Mouse (Mus musculus) adrenal gland, adult 2 months (tissue): ENCODE data around the gene Smurf1. TPM values are rescaled to one million over a fixed set of nuclear protein-coding genes. Genes with fewer than 3 reads are reported as not detected.

Source experiments
- DNase-seq: peaks from one replicate; pipeline ENCODE4 v3.0.0; 2021
- polyA plus RNA-seq: library from polyadenylated mRNA; depleted of rRNA; stranded (reverse); fragments of >200 nt; gene quantifications from 2 replicates; pipeline ENCODE4 v1.2.3, GENCODE M21; 2012
- total RNA-seq, 2 experiments: library from RNA; stranded (reverse); gene quantifications; 2 replicates each; pipeline ENCODE4 v1.2.3; 2021

Gene Smurf1
- total and polyA plus RNA-seq, 3 experiments: 18.6 to 21.6 (median 19.5) TPM

- DNase-seq: no peak
Measured at GRCm38 (mm10) chr5:144958271-144958670, 7.4 kb downstream of the Smurf1 start.

GRCm38 (mm10) chr5:144954432-144954831, 11.2 kb downstream of the Smurf1 start:
- no peak for DNase-seq

- no peak for DNase-seq
Measured at GRCm38 (mm10) chr5:144952592-144952991, 13.1 kb downstream of the Smurf1 start.

GRCm38 (mm10) chr5:144950428-144951051, 15.1 kb downstream of the Smurf1 start:
- no peak for DNase-seq

GRCm38 (mm10) chr5:144949856-144950255, 15.8 kb downstream of the Smurf1 start:
- DNase-seq: no peak

- no peak for DNase-seq
Measured at GRCm38 (mm10) chr5:144948422-144948821, 17.2 kb downstream of the Smurf1 start.

- no peak for DNase-seq
Measured at GRCm38 (mm10) chr5:144948002-144948401, 17.6 kb downstream of the Smurf1 start.

GRCm38 (mm10) chr5:144946032-144946431, 19.6 kb downstream of the Smurf1 start:
- peak; percentile 86 for DNase-seq

GRCm38 (mm10) chr5:144944932-144945331, 20.7 kb downstream of the Smurf1 start:
- peak; percentile 67 for DNase-seq

GRCm38 (mm10) chr5:144944370-144944769, 21.3 kb downstream of the Smurf1 start:
- no peak for DNase-seq

GRCm38 (mm10) chr5:144943346-144943745, 22.3 kb downstream of the Smurf1 start:
- no peak for DNase-seq

GRCm38 (mm10) chr5:144942431-144942830, 23.2 kb downstream of the Smurf1 start:
- DNase-seq: no peak

GRCm38 (mm10) chr5:144940904-144941303, 24.7 kb downstream of the Smurf1 start:
- DNase-seq: no peak

- no peak for DNase-seq
Measured at GRCm38 (mm10) chr5:144937304-144937703, 28.3 kb downstream of the Smurf1 start.

GRCm38 (mm10) chr5:144933486-144933885, 32.2 kb downstream of the Smurf1 start:
- DNase-seq: no peak

GRCm38 (mm10) chr5:144931841-144932240, 33.8 kb downstream of the Smurf1 start:
- peak; percentile 74 for DNase-seq

- DNase-seq: no peak
Measured at GRCm38 (mm10) chr5:144928856-144929713, 36.6 kb downstream of the Smurf1 start.

GRCm38 (mm10) chr5:144926275-144926674, 39.4 kb downstream of the Smurf1 start:
- DNase-seq: no peak

- DNase-seq: no peak
Measured at GRCm38 (mm10) chr5:144923351-144923750, 42.3 kb downstream of the Smurf1 start.

GRCm38 (mm10) chr5:144919790-144920189, 45.9 kb downstream of the Smurf1 start:
- DNase-seq: no peak

GRCm38 (mm10) chr5:144919194-144919593, 46.5 kb downstream of the Smurf1 start:
- no peak for DNase-seq

GRCm38 (mm10) chr5:144918204-144918603, 47.4 kb downstream of the Smurf1 start:
- no peak for DNase-seq

GRCm38 (mm10) chr5:144917172-144917571, 48.5 kb downstream of the Smurf1 start:
- DNase-seq: no peak
